Mouse (Mus musculus) C2C12 (cell line): ENCODE measurements at regions not wholly inside any gene's neighbourhood (a gene's known extent, or its start where the extent isn't known, plus 50 kb on each side); places are given as distances from the start of the nearest gene placed in this dataset.

ENCODE experiments used
- H3K27me3 ChIP-seq: one replicate; pipeline ENCODE4 v1.6.1; 2011; ENCODE audit not compliant: control insufficient read depth, insufficient read depth, insufficient read length
- H3K36me3 ChIP-seq: one replicate; pipeline ENCODE4 v1.6.1; 2011; ENCODE audit not compliant: control insufficient read depth, insufficient read depth
- H3K4me3 ChIP-seq: one replicate; pipeline ENCODE4 v1.5.1; 2011; ENCODE audit warnings: mild to moderate bottlenecking, control low read depth; ENCODE audit not compliant: poor library complexity, insufficient read depth, severe bottlenecking
- H3K79me2 ChIP-seq: one replicate; pipeline ENCODE4 v1.6.1; 2011; ENCODE audit not compliant: control insufficient read depth, insufficient read depth
- H3K79me3 ChIP-seq: one replicate; pipeline ENCODE4 v1.6.1; 2011; ENCODE audit warnings: low read depth, control low read depth
- H3ac ChIP-seq: one replicate; pipeline ENCODE3; 2011; ENCODE audit warnings: low read depth; ENCODE audit not compliant: control insufficient read depth, insufficient read length
- CEBPB ChIP-seq: IDR thresholded peaks from one replicate; pipeline ENCODE4 v1.6.1; 2011; ENCODE audit warnings: low read depth, mild to moderate bottlenecking, control low read depth, moderate library complexity
- CTCF ChIP-seq: IDR thresholded peaks from one replicate; pipeline ENCODE4 v1.5.1; 2011; ENCODE audit not compliant: control insufficient read depth, insufficient read depth, insufficient read length
- FOSL1 ChIP-seq: IDR thresholded peaks from one replicate; pipeline ENCODE4 v1.8.0; 2011; ENCODE audit warnings: mild to moderate bottlenecking, low read length; ENCODE audit not compliant: poor library complexity, insufficient read depth, severe bottlenecking
- MAX ChIP-seq: IDR thresholded peaks from one replicate; pipeline ENCODE4 v1.6.1; 2011; ENCODE audit warnings: mild to moderate bottlenecking, control low read depth
- MYOD1 ChIP-seq: IDR thresholded peaks from one replicate; pipeline ENCODE4 v1.6.1; 2011; ENCODE audit warnings: low read depth; ENCODE audit not compliant: control insufficient read depth, insufficient read length
- MYOG ChIP-seq: IDR thresholded peaks from one replicate; pipeline ENCODE4 v1.6.1; 2011; ENCODE audit not compliant: control insufficient read depth, insufficient read length; ENCODE audit errors: extremely low read depth
- USF1 ChIP-seq: IDR thresholded peaks from one replicate; pipeline ENCODE4 v1.6.1; 2011; ENCODE audit warnings: low read depth, mild to moderate bottlenecking, control low read depth, moderate library complexity

- Histone ChIP-seq H3K36me3 (no peaks in the 10 kb centered on the region), H3K27me3 (no peaks in the 10 kb centered on the region), H3K79me3 (no peaks in the 10 kb centered on the region), H3ac (no peak overlapping the region), H3K4me3 (no peak overlapping the region), H3K79me2 (no peaks in the 10 kb centered on the region)
- TF ChIP-seq USF1 (no peak), MAX (no peak), MYOG (no peak), CEBPB (no peak), FOSL1 (no peak), CTCF (no peak), MYOD1 (no peak)
These were observed 70.2 kb upstream of the Zfp280d start for GRCm38 (mm10) chr9:72204357-72204905.

- TF ChIP-seq FOSL1 (no peak), MYOG (no peak), USF1 (no peak), CTCF (no peak), MAX (no peak), MYOD1 (no peak), CEBPB (no peak)
- no peaks in the 10 kb centered on the region for H3K27me3 ChIP-seq
- no peaks in the 10 kb centered on the region for H3K79me3 ChIP-seq
- no peak overlapping the region for H3ac ChIP-seq
- H3K4me3 ChIP-seq: no peak overlapping the region
- no peaks in the 10 kb centered on the region for H3K79me2 ChIP-seq
- H3K36me3 ChIP-seq: no peaks in the 10 kb centered on the region
These were observed 68.8 kb upstream of the Zfp280d start for GRCm38 (mm10) chr9:72205815-72206214.

GRCm38 (mm10) chr9:72206911-72207310 lies 67.7 kb upstream of the Zfp280d start:
- H3K4me3 ChIP-seq: no peak overlapping the region
- no peaks in the 10 kb centered on the region for H3K79me2 ChIP-seq
- no peaks in the 10 kb centered on the region for H3K27me3 ChIP-seq
- no peak overlapping the region for H3ac ChIP-seq
- no peaks in the 10 kb centered on the region for H3K79me3 ChIP-seq
- H3K36me3 ChIP-seq: no peaks in the 10 kb centered on the region
- TF ChIP-seq CEBPB (no peak), MAX (no peak), USF1 (no peak)

DNA sequence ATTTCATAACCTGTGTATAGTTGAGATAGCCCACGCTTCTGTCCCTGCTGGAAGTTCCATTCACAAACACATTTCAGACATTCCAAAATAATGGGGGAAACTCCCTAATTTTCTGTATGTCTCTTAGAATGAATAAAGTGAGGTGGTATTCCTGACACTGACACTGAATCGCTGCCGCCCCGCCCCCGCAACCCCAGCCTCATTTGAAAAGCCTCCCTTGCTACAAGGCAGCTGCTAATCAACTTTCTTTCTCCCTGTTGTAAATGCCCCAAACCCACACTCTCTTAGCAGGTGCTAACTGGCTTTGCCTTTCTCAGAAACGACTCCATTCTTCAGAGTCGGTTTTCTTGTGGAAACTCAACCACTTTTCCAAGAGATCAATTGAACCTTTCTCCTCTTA lies 66.4 kb upstream of the Zfp280d start:
- Histone ChIP-seq H3ac (no peak overlapping the region), H3K79me3 (no peaks in the 10 kb centered on the region), H3K27me3 (no peaks in the 10 kb centered on the region), H3K36me3 (no peaks in the 10 kb centered on the region), H3K4me3 (no peak overlapping the region), H3K79me2 (no peaks in the 10 kb centered on the region)
- TF ChIP-seq CEBPB (no peak), USF1 (no peak), MYOD1 (no peak), FOSL1 (no peak), MYOG (no peak), MAX (no peak), CTCF (no peak)

- H3K79me2 ChIP-seq: no peaks in the 10 kb centered on the region
- peak overlapping the region; percentile 46 for H3ac ChIP-seq
- no peaks in the 10 kb centered on the region for H3K36me3 ChIP-seq
- H3K79me3 ChIP-seq: no peaks in the 10 kb centered on the region
- TF ChIP-seq MYOG (no peak), MYOD1 (peak; percentile 100)
- H3K27me3 ChIP-seq: no peaks in the 10 kb centered on the region
- no peak overlapping the region for H3K4me3 ChIP-seq
These were observed 57.2 kb upstream of the Zfp280d start for GRCm38 (mm10) chr9:72217296-72218028.

GRCm38 (mm10) chr9:72218736-72219135 lies 55.9 kb upstream of the Zfp280d start:
- Histone ChIP-seq H3K79me2 (no peaks in the 10 kb centered on the region), H3K79me3 (no peaks in the 10 kb centered on the region), H3ac (peak overlapping the region; percentile 7), H3K36me3 (no peaks in the 10 kb centered on the region), H3K27me3 (no peaks in the 10 kb centered on the region), H3K4me3 (no peak overlapping the region)
- no peak for TF ChIP-seq FOSL1
- no peak for TF ChIP-seq MAX
- no peak for TF ChIP-seq USF1
- TF ChIP-seq MYOG: no peak
- no peak for TF ChIP-seq MYOD1
- no peak for TF ChIP-seq CTCF
- TF ChIP-seq CEBPB: no peak
